Mouse (Mus musculus) neural tube, embryonic 11.5 days (tissue): ENCODE data around the gene Plekhm1. TPM values are rescaled to one million over a fixed set of nuclear protein-coding genes. Genes with fewer than 3 reads are reported as not detected.

Experiments
- ATAC-seq: fragments of 200-750 bp; cut with Nextera tagmentation; 2 replicates; pipeline ENCODE4 v1.8.0; 2017; ENCODE audit warnings: moderate number of reproducible peaks, mild to moderate bottlenecking, moderate TSS enrichment, moderate library complexity; ENCODE audit not compliant: insufficient read depth, low FRiP score, low TSS enrichment
- DNase-seq: peaks from one replicate; pipeline ENCODE4 v3.0.0-alpha.2; 2015; ENCODE audit warnings: low spot score
- H3K27ac ChIP-seq: fragments of 300-500 bp; sonication (generic); 2 replicates; pipeline ENCODE4 v1.5.1; 2014; ENCODE audit warnings: low read depth, mild to moderate bottlenecking, low read length
- H3K27me3 ChIP-seq: fragments of 300-500 bp; sonication (generic); 2 replicates; pipeline ENCODE4 v1.6.1; 2014; ENCODE audit warnings: mild to moderate bottlenecking, low read length, mixed read lengths; ENCODE audit not compliant: control insufficient read depth, insufficient read depth
- H3K36me3 ChIP-seq: fragments of 300-500 bp; sonication (generic); 2 replicates; pipeline ENCODE4 v1.6.1; 2014; ENCODE audit warnings: mild to moderate bottlenecking, low read length, moderate library complexity, mixed read lengths; ENCODE audit not compliant: control insufficient read depth, insufficient read depth
- H3K4me1 ChIP-seq: fragments of 300-500 bp; sonication (generic); 2 replicates; pipeline ENCODE4 v1.6.1; 2014; ENCODE audit warnings: low read length, mixed read lengths; ENCODE audit not compliant: control insufficient read depth, insufficient read depth
- H3K4me2 ChIP-seq: fragments of 300-500 bp; sonication (generic); 2 replicates; pipeline ENCODE4 v1.6.1; 2014; ENCODE audit warnings: low read depth, mild to moderate bottlenecking, moderate library complexity
- H3K4me3 ChIP-seq: fragments of 300-500 bp; sonication (generic); 2 replicates; pipeline ENCODE4 v1.5.1; 2014; ENCODE audit warnings: low read depth, low read length
- H3K9ac ChIP-seq: fragments of 300-500 bp; sonication (generic); 2 replicates; pipeline ENCODE4 v1.6.1; 2014; ENCODE audit warnings: mild to moderate bottlenecking, low read length
- H3K9me3 ChIP-seq: fragments of 300-500 bp; sonication (generic); 2 replicates; pipeline ENCODE4 v1.6.1; 2016; ENCODE audit warnings: low read length; ENCODE audit not compliant: control insufficient read depth
- WGBS: fragments of 180-500 bp; shearing (Covaris S2); extraction: QIAGEN DNeasy Blood & Tissue Kit; methylation state at CpG from one replicate; pipeline ENCODE4 v1.1.7; 2014; 5-methylcytosine and 5-hydroxymethylcytosine counted together
- polyA plus RNA-seq: library from polyadenylated mRNA; unstranded; fragments of >200 nt; fragmentation: Nextera tagmentation; extraction: Ambion mirVana; gene quantifications from 2 replicates; pipeline ENCODE4 v1.2.1, GENCODE M21; 2014

The Plekhm1 gene
- polyA plus RNA-seq, 1 experiment from 2014 or later: 10.5 TPM

GRCm38 (mm10) chr11:103381956-103382613 lies 30.4 kb downstream of the Plekhm1 start:
- Histone ChIP-seq H3K27ac (no peak overlapping the region), H3K36me3 (peaks cover 2% of the 10 kb centered on the region), H3K27me3 (no peaks in the 10 kb centered on the region), H3K9me3 (no peaks in the 10 kb centered on the region), H3K4me2 (no peak overlapping the region), H3K4me1 (no peaks in the 10 kb centered on the region), H3K4me3 (no peak overlapping the region), H3K9ac (no peak overlapping the region)
- no peak for ATAC-seq
- no peak for DNase-seq
- WGBS: 77% methylated on average over 5 of the region's 5 CpGs

- Histone ChIP-seq H3K4me1 (no peaks in the 10 kb centered on the region), H3K9ac (no peak overlapping the region), H3K36me3 (0 out of 2 replicates have a peak, but pooled peaks cover 2% of the 10 kb centered on the region), H3K4me3 (no peak overlapping the region), H3K27me3 (no peaks in the 10 kb centered on the region), H3K27ac (no peak overlapping the region), H3K4me2 (no peak overlapping the region), H3K9me3 (no peaks in the 10 kb centered on the region)
- DNase-seq (no peak), ATAC-seq (no peak)
- 94% methylated on average over 7 of the region's 7 CpGs for WGBS
These were observed 31.0 kb downstream of the Plekhm1 start for GRCm38 (mm10) chr11:103381505-103381904.

DNA sequence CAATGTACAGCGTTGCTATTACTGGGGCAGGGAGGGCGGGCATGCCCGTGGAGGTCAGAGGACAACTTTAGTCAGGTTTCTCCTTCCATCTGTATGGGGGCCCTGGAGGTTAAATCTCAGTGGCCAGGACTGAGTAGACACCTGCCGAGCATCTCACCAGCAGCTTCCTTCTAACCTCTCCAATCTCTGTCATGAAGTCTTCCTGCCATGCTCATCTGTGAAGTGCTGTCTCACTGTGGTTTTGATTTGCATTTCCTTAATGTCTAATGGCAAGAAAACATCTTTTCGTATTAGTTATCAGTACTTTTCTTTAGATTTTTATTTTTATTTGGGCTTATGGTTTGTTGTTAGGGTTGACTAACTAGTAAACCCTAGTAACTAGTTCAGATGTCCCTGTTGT lies 32.0 kb downstream of the Plekhm1 start:
- Histone ChIP-seq H3K4me2 (no peak overlapping the region), H3K4me3 (no peak overlapping the region), H3K9me3 (no peaks in the 10 kb centered on the region), H3K9ac (no peak overlapping the region), H3K27ac (no peak overlapping the region), H3K36me3 (0 out of 2 replicates have a peak, but pooled peaks cover 2% of the 10 kb centered on the region), H3K27me3 (no peaks in the 10 kb centered on the region), H3K4me1 (no peaks in the 10 kb centered on the region)
- ATAC-seq: no peak
- DNase-seq: no peak
- 95% methylated on average over 5 of the region's 5 CpGs for WGBS

DNA sequence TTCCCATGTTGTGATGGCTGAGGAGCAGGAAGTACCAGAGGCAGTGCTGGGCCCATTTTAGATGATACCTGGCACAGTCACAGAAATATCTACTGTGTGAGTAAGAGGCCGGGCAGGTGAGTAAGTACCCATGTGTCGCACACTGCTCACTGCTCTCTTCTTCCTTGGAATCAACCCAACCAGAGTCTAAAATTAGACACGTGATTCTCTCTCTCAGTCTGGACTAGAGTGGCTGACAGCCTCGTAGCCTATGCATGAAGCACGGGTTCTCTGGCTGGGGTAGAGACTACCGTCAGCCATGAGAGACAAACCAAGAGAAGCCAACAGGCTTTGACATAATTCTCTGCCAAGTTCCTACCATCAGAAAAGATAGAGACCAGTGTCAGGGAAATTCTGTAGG lies 34.1 kb downstream of the Plekhm1 start:
- Histone ChIP-seq H3K9me3 (no peaks in the 10 kb centered on the region), H3K9ac (no peak overlapping the region), H3K27me3 (no peaks in the 10 kb centered on the region), H3K36me3 (0 out of 2 replicates have a peak, but pooled peaks cover 5% of the 10 kb centered on the region), H3K4me2 (no peak overlapping the region), H3K4me1 (no peaks in the 10 kb centered on the region), H3K4me3 (no peak overlapping the region), H3K27ac (no peak overlapping the region)
- DNase-seq (no peak), ATAC-seq (no peak)
- 92% methylated on average over 6 of the region's 6 CpGs for WGBS

DNA sequence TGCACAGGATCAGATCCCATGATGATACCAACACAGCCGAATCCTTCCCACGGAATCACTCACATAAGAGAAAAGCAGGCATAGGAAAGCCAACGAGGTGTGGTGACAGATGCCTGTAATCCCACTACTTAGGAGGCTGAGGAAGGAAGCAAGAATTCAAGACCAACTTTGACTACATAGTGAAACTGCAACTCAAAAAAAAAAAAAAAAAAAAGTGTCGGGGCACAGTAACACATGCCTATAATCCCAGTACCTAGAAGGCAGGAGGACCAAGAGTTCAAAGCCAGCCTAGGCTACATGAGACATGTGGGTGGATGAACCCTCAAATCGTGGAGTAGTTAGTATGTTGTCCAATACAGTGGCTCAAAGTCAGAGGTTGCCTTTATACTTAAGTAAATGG lies 36.7 kb downstream of the Plekhm1 start:
- Histone ChIP-seq H3K4me3 (no peak overlapping the region), H3K9ac (no peak overlapping the region), H3K27ac (no peak overlapping the region), H3K36me3 (0 out of 2 replicates have a peak, but pooled peaks cover 5% of the 10 kb centered on the region), H3K4me2 (no peak overlapping the region), H3K9me3 (no peaks in the 10 kb centered on the region), H3K4me1 (no peaks in the 10 kb centered on the region), H3K27me3 (no peaks in the 10 kb centered on the region)
- ATAC-seq (no peak), DNase-seq (no peak)
- WGBS: 85% methylated on average over 5 of the region's 5 CpGs

- Histone ChIP-seq H3K27me3 (no peaks in the 10 kb centered on the region), H3K27ac (no peak overlapping the region), H3K36me3 (0 out of 2 replicates have a peak, but pooled peaks cover 5% of the 10 kb centered on the region), H3K4me3 (no peak overlapping the region), H3K4me1 (no peaks in the 10 kb centered on the region), H3K9me3 (no peaks in the 10 kb centered on the region), H3K9ac (no peak overlapping the region), H3K4me2 (no peak overlapping the region)
- DNase-seq (no peak), ATAC-seq (no peak)
- WGBS: 76% methylated on average over 1 of the region's 1 CpGs
These were observed 37.2 kb downstream of the Plekhm1 start for GRCm38 (mm10) chr11:103375258-103375657.

- DNase-seq: no peak
- Histone ChIP-seq H3K4me2 (no peak overlapping the region), H3K9me3 (no peaks in the 10 kb centered on the region), H3K9ac (no peak overlapping the region), H3K4me3 (no peak overlapping the region), H3K4me1 (no peaks in the 10 kb centered on the region), H3K27ac (no peak overlapping the region), H3K27me3 (no peaks in the 10 kb centered on the region), H3K36me3 (peaks cover 5% of the 10 kb centered on the region; the same call in 1 of the 2 replicates)
- ATAC-seq: no peak
- WGBS: 93% methylated on average over 9 of the region's 9 CpGs
These were observed 38.6 kb downstream of the Plekhm1 start for GRCm38 (mm10) chr11:103373922-103374321.

DNA sequence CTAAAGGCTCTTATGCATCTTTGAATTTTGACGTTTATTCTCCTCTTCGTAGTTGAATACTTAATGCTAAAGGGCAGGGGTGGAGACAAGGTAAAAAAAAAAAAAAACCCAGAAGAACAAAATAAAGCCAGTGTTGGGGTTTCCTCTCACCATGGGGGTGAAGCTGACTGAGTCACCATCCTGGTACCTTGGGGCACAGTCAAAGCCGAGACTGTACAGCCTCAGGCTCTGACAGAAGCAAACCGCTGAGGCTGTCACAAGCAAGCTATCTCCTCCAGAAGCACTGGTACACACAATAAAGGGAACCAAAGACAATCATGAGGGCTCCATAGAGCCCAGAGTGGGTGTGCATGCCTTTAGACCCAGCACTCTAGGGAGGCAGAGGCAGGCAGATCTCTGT lies 39.9 kb downstream of the Plekhm1 start:
- Histone ChIP-seq H3K27me3 (no peaks in the 10 kb centered on the region), H3K9me3 (no peaks in the 10 kb centered on the region), H3K4me3 (no peak overlapping the region), H3K4me2 (no peak overlapping the region), H3K4me1 (no peaks in the 10 kb centered on the region), H3K27ac (no peak overlapping the region), H3K9ac (no peak overlapping the region), H3K36me3 (peaks cover 5% of the 10 kb centered on the region; the same call in 1 of the 2 replicates)
- DNase-seq (no peak), ATAC-seq (no peak)
- WGBS: 91% methylated on average over 4 of the region's 4 CpGs

- Histone ChIP-seq H3K9me3 (no peaks in the 10 kb centered on the region), H3K4me1 (no peaks in the 10 kb centered on the region), H3K27ac (no peak overlapping the region), H3K9ac (no peak overlapping the region), H3K36me3 (peaks cover 5% of the 10 kb centered on the region; the same call in 1 of the 2 replicates), H3K4me2 (no peak overlapping the region), H3K27me3 (no peaks in the 10 kb centered on the region), H3K4me3 (no peak overlapping the region)
- ATAC-seq (no peak), DNase-seq (no peak)
- 90% methylated on average over 3 of the region's 3 CpGs for WGBS
These were observed 40.4 kb downstream of the Plekhm1 start for GRCm38 (mm10) chr11:103372068-103372467.
